Mouse (Mus musculus) Patski (cell line): Measurements from ENCODE around the gene Ttll8. TPM values are rescaled to one million over a fixed set of nuclear protein-coding genes. Genes with fewer than 3 reads are reported as not detected.

ENCODE experiments used
- ATAC-seq: fragments of 100-300 bp; one replicate; pipeline ENCODE4 v1.8.0; 2021
- CTCF ChIA-PET: fragments of 350-600 bp; sonication (Branson Sonifier 250); formaldehyde crosslinking; loops from one replicate; lab custom pipeline; 2022; ENCODE audit warnings: inconsistent platforms; lab: Charles Lee
- POLR2A ChIA-PET: fragments of 350-600 bp; sonication (Branson Sonifier 250); formaldehyde crosslinking; loops from one replicate; lab custom pipeline; 2022; ENCODE audit warnings: antibody characterized with exemption, inconsistent platforms; lab: Charles Lee
- DNase-seq: peaks from one replicate; pipeline ENCODE4 v3.0.0-alpha.2; 2011; ENCODE audit warnings: low read depth, low spot score
- H3K27me3 ChIP-seq: fragments of 371-371 bp; one replicate; pipeline ENCODE4 v1.5.1; 2021
- CTCF ChIP-seq: fragments of 100-300 bp; IDR thresholded peaks from one replicate; pipeline ENCODE4 v1.5.1; 2021
- in situ Hi-C: fragments of 300-500 bp; cut with MboI; formaldehyde crosslinking; loops from 3 replicates; pipeline ENCODE4 v1.11.1; 2018; ENCODE audit warnings: low pct_unique_long_range_greater_than_20kb, mixed read lengths
- polyA plus RNA-seq: library from polyadenylated mRNA; unstranded; gene quantifications from one replicate; pipeline ENCODE4 v1.2.3, GENCODE M21; 2021

Ttll8 gene
- polyA plus RNA-seq, 1 experiment from 2014 or later, result 0.03 TPM

- CTCF ChIA-PET, result interaction anchor here (0.6 to 4.4 kb wide), 23 partner anchors 9 to 155 kb away, joined by 3 to 59 read pairs (median 4); partner anchors contain the start of gene Alg12
- ATAC-seq, result no peak
These were observed 32.3 kb downstream of the Ttll8 start for GRCm38 (mm10) chr15:88921992-88922310.

GRCm38 (mm10) chr15:88921131-88921991 is 32.9 kb downstream of the Ttll8 start:
- ATAC-seq, result peak; percentile 58
- CTCF ChIA-PET, result interaction anchor here (0.6 to 4.4 kb wide), 23 partner anchors 8 to 155 kb away, joined by 3 to 59 read pairs (median 4); partner anchors contain the start of gene Alg12
- no peak for DNase-seq
- TF ChIP-seq CTCF, result peak; percentile 87
- in situ Hi-C loops, result loop anchor here (5.0 kb wide), 2 partner anchors 44 to 94 kb away; no protein-coding TSS in a partner anchor
- POLR2A ChIA-PET, result interaction anchor here (0.6 to 2.6 kb wide), 8 partner anchors 32 to 1662 kb away, joined by 3 to 8 read pairs (median 3); partner anchors contain the start of genes Alg12 and Creld2
- peaks cover 15% of the 10 kb centered on the region for H3K27me3 ChIP-seq

More at GRCm38 (mm10) chr15:88921992-88922310, 32.3 kb downstream of the Ttll8 start:
- H3K27me3 ChIP-seq, result peaks cover 19% of the 10 kb centered on the region
- DNase-seq, result no peak
- in situ Hi-C loops, result loop anchor here (5.0 kb wide), 2 partner anchors 45 to 95 kb away; no protein-coding TSS in a partner anchor
- TF ChIP-seq CTCF, result no peak
- POLR2A ChIA-PET, result interaction anchor here (0.6 to 2.6 kb wide), 6 partner anchors 32 to 1662 kb away, joined by 3 to 8 read pairs (median 3); partner anchors contain the start of genes Alg12 and Creld2

- peaks cover 15% of the 10 kb centered on the region for H3K27me3 ChIP-seq
- no peak for ATAC-seq
- no peak for DNase-seq
- in situ Hi-C loops, result loop anchor here (5.0 kb wide), 2 partner anchors 43 to 93 kb away; no protein-coding TSS in a partner anchor
- TF ChIP-seq CTCF, result no peak
- ChIA-PET CTCF (interaction anchor here (0.9 to 4.4 kb wide), 4 partner anchors 16 to 96 kb away, joined by 4 to 59 read pairs (median 24); no protein-coding TSS in a partner anchor), POLR2A (interaction anchor here (1.6 kb wide), 1 partner anchor 92 kb away, joined by 4 read pairs; no protein-coding TSS in a partner anchor)
These were observed 34.2 kb downstream of the Ttll8 start for GRCm38 (mm10) chr15:88920065-88920464.

- in situ Hi-C loops, result no loop called here
- DNase-seq (no peak), ATAC-seq (no peak)
- CTCF ChIA-PET, result no interaction called here
- H3K27me3 ChIP-seq, result peaks cover 15% of the 10 kb centered on the region
- TF ChIP-seq CTCF, result no peak
- POLR2A ChIA-PET, result no interaction called here
These were observed 34.9 kb downstream of the Ttll8 start for GRCm38 (mm10) chr15:88919328-88919727.

- ATAC-seq, result no peak
- peaks cover 15% of the 10 kb centered on the region for H3K27me3 ChIP-seq
- in situ Hi-C loops, result no loop called here
- POLR2A ChIA-PET, result interaction anchor here (1.3 kb wide), 1 partner anchor 55 kb away, joined by 3 read pairs; no protein-coding TSS in a partner anchor
- CTCF ChIA-PET, result interaction anchor here (1.0 kb wide), 1 partner anchor 89 kb away, joined by 4 read pairs; no protein-coding TSS in a partner anchor
- no peak for TF ChIP-seq CTCF
- no peak for DNase-seq
These were observed 37.1 kb downstream of the Ttll8 start for GRCm38 (mm10) chr15:88917126-88917525.

- ChIA-PET CTCF (interaction anchor here (1.0 kb wide), 1 partner anchor 89 kb away, joined by 4 read pairs; no protein-coding TSS in a partner anchor), POLR2A (interaction anchor here (0.6 to 1.3 kb wide), 2 partner anchors 39 to 54 kb away, joined by 3 to 4 read pairs; no protein-coding TSS in a partner anchor)
- in situ Hi-C loops, result no loop called here
- ATAC-seq (no peak), DNase-seq (no peak)
- peaks cover 13% of the 10 kb centered on the region for H3K27me3 ChIP-seq
- TF ChIP-seq CTCF, result no peak
These were observed 37.9 kb downstream of the Ttll8 start for GRCm38 (mm10) chr15:88916366-88916765.

GRCm38 (mm10) chr15:88915046-88915445 is 39.2 kb downstream of the Ttll8 start:
- CTCF ChIA-PET, result interaction anchor here (0.7 kb wide), 1 partner anchor 58 kb away, joined by 3 read pairs; no protein-coding TSS in a partner anchor
- H3K27me3 ChIP-seq, result peaks cover 13% of the 10 kb centered on the region
- no peak for DNase-seq

GRCm38 (mm10) chr15:88906347-88906746 is 47.9 kb downstream of the Ttll8 start:
- peaks cover 16% of the 10 kb centered on the region for H3K27me3 ChIP-seq
- ATAC-seq (no peak), DNase-seq (no peak)
- in situ Hi-C loops, result no loop called here
- TF ChIP-seq CTCF, result no peak
- ChIA-PET POLR2A (no interaction called here), CTCF (interaction anchor here (1.1 to 1.3 kb wide), 2 partner anchors 15 to 30 kb away, joined by 3 to 6 read pairs; no protein-coding TSS in a partner anchor)

More at GRCm38 (mm10) chr15:88915046-88915445, 39.2 kb downstream of the Ttll8 start:
- ATAC-seq, result no peak
- no peak for TF ChIP-seq CTCF
- in situ Hi-C loops, result no loop called here
- POLR2A ChIA-PET, result no interaction called here

GRCm38 (mm10) chr15:88904056-88904811 is 50.0 kb downstream of the Ttll8 start:
- ChIA-PET CTCF (interaction anchor here (1.5 kb wide), 1 partner anchor 18 kb away, joined by 3 read pairs; no protein-coding TSS in a partner anchor), POLR2A (no interaction called here)
- in situ Hi-C loops, result no loop called here
- DNase-seq, result no peak
- no peak for ATAC-seq
- peaks cover 9% of the 10 kb centered on the region for H3K27me3 ChIP-seq
- no peak for TF ChIP-seq CTCF
